Mouse (Mus musculus) midbrain, embryonic 14.5 days (tissue): ENCODE data around the gene Grin2d. TPM values are rescaled to one million over a fixed set of nuclear protein-coding genes. Genes with fewer than 3 reads are reported as not detected.

ENCODE experiments used
- ATAC-seq: fragments of 200-750 bp; cut with Nextera tagmentation; 2 replicates; pipeline ENCODE4 v1.8.0; 2017; ENCODE audit warnings: moderate number of reproducible peaks, moderate library complexity; ENCODE audit not compliant: low FRiP score, low TSS enrichment
- DNase-seq: peaks from one replicate; pipeline ENCODE4 v3.0.0-alpha.2; 2015
- H3K27ac ChIP-seq: fragments of 300-500 bp; sonication (generic); replicated peaks from 2 replicates; pipeline ENCODE4 v1.5.1; 2014; ENCODE audit warnings: mild to moderate bottlenecking, low read depth, low read length, moderate library complexity
- H3K27me3 ChIP-seq: fragments of 300-500 bp; sonication (generic); 2 replicates; pipeline ENCODE4 v1.6.1; 2014; ENCODE audit warnings: low read length, control low read depth, mixed read lengths; ENCODE audit not compliant: control insufficient read depth, insufficient read depth
- H3K36me3 ChIP-seq: fragments of 300-500 bp; sonication (generic); 2 replicates; pipeline ENCODE4 v1.6.1; 2014; ENCODE audit warnings: low read length, control low read depth; ENCODE audit not compliant: control insufficient read depth, insufficient read depth
- H3K4me1 ChIP-seq: fragments of 300-500 bp; sonication (generic); 2 replicates; pipeline ENCODE4 v1.6.1; 2014; ENCODE audit warnings: mild to moderate bottlenecking, antibody characterized with exemption, low read length, control low read depth; ENCODE audit not compliant: control insufficient read depth, insufficient read depth
- H3K4me2 ChIP-seq: fragments of 300-500 bp; sonication (generic); 2 replicates; pipeline ENCODE4 v1.6.1; 2014; ENCODE audit warnings: mild to moderate bottlenecking, low read length, moderate library complexity
- H3K4me3 ChIP-seq: fragments of 300-500 bp; sonication (generic); replicated peaks from 2 replicates; pipeline ENCODE4 v1.5.1; 2014; ENCODE audit warnings: low read depth, low read length
- H3K9ac ChIP-seq: fragments of 300-500 bp; sonication (generic); replicated peaks from 2 replicates; pipeline ENCODE4 v1.6.1; 2014; ENCODE audit warnings: mild to moderate bottlenecking, low read length, moderate library complexity
- H3K9me3 ChIP-seq: fragments of 300-500 bp; sonication (generic); 2 replicates; pipeline ENCODE4 v1.6.1; 2016; ENCODE audit warnings: low read length, control low read depth, mixed read lengths; ENCODE audit not compliant: control insufficient read depth
- WGBS: fragments of 180-500 bp; shearing (Covaris S2); extraction: QIAGEN DNeasy Blood & Tissue Kit; methylation state at CpG from one replicate; pipeline ENCODE4 v1.1.7; 2014; 5-methylcytosine and 5-hydroxymethylcytosine counted together
- polyA plus RNA-seq: library from polyadenylated mRNA; unstranded; fragments of >200 nt; fragmentation: Nextera tagmentation; extraction: Ambion mirVana; gene quantifications from 2 replicates; pipeline ENCODE4 v1.2.1, GENCODE M21; 2014

Gene Grin2d
- polyA plus RNA-seq, 1 experiment from 2014 or later: 2.3 TPM

- H3K9ac ChIP-seq: peak overlapping the region; percentile 68
- DNase-seq: peak; percentile 49
- 17% methylated on average over 8 of the region's 8 CpGs for WGBS
- H3K9me3 ChIP-seq: no peaks in the 10 kb centered on the region
- ATAC-seq: no peak
- H3K4me2 ChIP-seq: peak overlapping the region; percentile 75
- no peak overlapping the region for H3K27ac ChIP-seq
- H3K27me3 ChIP-seq: no peaks in the 10 kb centered on the region
- peak overlapping the region; percentile 44 for H3K4me3 ChIP-seq
- H3K36me3 ChIP-seq: no peaks in the 10 kb centered on the region
- H3K4me1 ChIP-seq: peaks cover 46% of the 10 kb centered on the region
These were observed 9.0 kb downstream of the Grin2d start for GRCm38 (mm10) chr7:45869107-45869670.

DNA sequence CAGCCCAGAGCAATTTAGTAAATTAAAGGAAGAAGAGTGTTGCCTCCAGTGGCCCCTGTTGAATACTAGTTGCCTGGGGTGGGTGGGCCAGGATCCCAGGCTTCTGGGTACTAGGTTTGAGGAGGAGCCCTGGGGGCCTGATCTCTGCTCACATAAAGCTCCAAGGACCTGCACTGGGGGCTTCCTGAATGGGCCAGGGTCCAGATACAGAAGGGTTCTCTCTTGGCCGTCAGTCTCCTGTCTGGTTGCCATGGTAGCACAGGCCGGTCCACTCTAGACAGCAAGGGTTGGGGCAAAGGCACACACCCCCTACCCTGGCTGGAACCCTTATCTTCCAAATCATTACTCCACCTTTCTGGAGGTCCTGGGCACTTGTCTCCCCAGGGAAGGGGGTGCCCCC, 10.3 kb downstream of the Grin2d start:
- WGBS: 0% methylated on average over 2 of the region's 2 CpGs
- peak overlapping the region; percentile 75 for H3K4me2 ChIP-seq
- H3K9me3 ChIP-seq: no peaks in the 10 kb centered on the region
- no peaks in the 10 kb centered on the region for H3K36me3 ChIP-seq
- peaks cover 39% of the 10 kb centered on the region for H3K4me1 ChIP-seq
- DNase-seq (peak; percentile 53), ATAC-seq (no peak)
- H3K27ac ChIP-seq: no peak overlapping the region
- no peaks in the 10 kb centered on the region for H3K27me3 ChIP-seq
- H3K4me3 ChIP-seq: no peak overlapping the region
- H3K9ac ChIP-seq: peak overlapping the region; percentile 74; the same call in 1 of the 2 replicates

- Histone ChIP-seq H3K36me3 (no peaks in the 10 kb centered on the region), H3K4me3 (peak overlapping the region; percentile 54), H3K27me3 (no peaks in the 10 kb centered on the region), H3K9ac (peak overlapping the region; percentile 74), H3K9me3 (no peaks in the 10 kb centered on the region), H3K4me1 (peaks cover 37% of the 10 kb centered on the region), H3K27ac (0 out of 2 replicates have a peak overlapping the region, but pooled peaks have one; percentile 55), H3K4me2 (peak overlapping the region; percentile 75)
- under 1% methylated on average over 117 of the region's 117 CpGs for WGBS
- DNase-seq: peak; percentile 95
- ATAC-seq: peak; percentile 62
These were observed 12.0 kb downstream of the Grin2d start for GRCm38 (mm10) chr7:45865925-45866910.

DNA sequence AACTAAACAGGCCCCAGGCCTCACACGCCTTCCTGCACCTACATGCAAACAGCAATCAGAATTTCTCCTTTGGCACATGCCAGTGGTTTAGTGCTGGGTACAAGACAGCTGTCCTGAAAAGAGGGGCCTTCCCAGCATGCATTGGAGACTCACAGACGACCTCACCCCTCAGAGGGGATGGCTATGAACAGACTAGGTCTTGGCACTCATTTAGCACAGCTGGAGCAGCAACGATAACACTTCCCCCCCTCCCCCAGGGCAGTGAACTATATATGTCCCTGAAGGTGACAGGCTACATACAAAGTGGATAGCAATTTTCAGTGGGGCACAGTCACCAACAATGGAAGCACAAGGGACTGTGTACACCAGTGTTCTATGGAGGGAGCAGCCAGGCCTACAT, 13.7 kb downstream of the Grin2d start:
- Histone ChIP-seq H3K4me1 (peaks cover 20% of the 10 kb centered on the region), H3K27me3 (no peaks in the 10 kb centered on the region), H3K27ac (no peak overlapping the region), H3K4me3 (no peak overlapping the region), H3K9me3 (no peaks in the 10 kb centered on the region), H3K36me3 (no peaks in the 10 kb centered on the region), H3K9ac (no peak overlapping the region), H3K4me2 (no peak overlapping the region)
- DNase-seq (no peak), ATAC-seq (no peak)
- WGBS: 71% methylated on average over 3 of the region's 3 CpGs

DNA sequence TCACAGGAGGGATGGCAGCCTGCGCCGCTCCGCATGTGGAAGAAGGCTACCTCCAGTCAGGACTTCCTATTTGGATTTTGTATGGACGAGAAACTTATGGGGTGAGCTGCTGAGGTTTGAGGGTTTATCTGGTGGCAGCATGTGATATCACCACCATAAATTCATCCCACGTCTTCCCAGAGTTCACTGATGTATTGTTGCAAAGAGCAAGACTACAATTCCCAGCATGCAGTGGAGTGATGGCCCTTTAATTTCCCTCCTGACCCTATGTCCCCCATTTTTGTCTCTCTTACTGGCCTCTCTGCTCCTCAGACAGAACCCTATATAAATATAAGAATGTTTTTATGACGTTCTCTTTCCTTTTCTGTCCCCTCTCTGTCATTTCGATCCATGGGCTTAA, 15.4 kb downstream of the Grin2d start:
- Histone ChIP-seq H3K9me3 (no peaks in the 10 kb centered on the region), H3K36me3 (no peaks in the 10 kb centered on the region), H3K27ac (no peak overlapping the region), H3K4me1 (peaks cover 8% of the 10 kb centered on the region), H3K4me2 (no peak overlapping the region), H3K4me3 (no peak overlapping the region), H3K27me3 (no peaks in the 10 kb centered on the region), H3K9ac (no peak overlapping the region)
- 89% methylated on average over 7 of the region's 7 CpGs for WGBS
- DNase-seq (no peak), ATAC-seq (no peak)

GRCm38 (mm10) chr7:45859008-45859407, 19.2 kb downstream of the Grin2d start:
- Histone ChIP-seq H3K4me2 (no peak overlapping the region), H3K27ac (no peak overlapping the region), H3K27me3 (peaks cover 15% of the 10 kb centered on the region), H3K4me1 (peaks cover 10% of the 10 kb centered on the region), H3K36me3 (no peaks in the 10 kb centered on the region), H3K4me3 (no peak overlapping the region), H3K9ac (no peak overlapping the region), H3K9me3 (no peaks in the 10 kb centered on the region)
- DNase-seq: no peak
- ATAC-seq: no peak
- 64% methylated on average over 4 of the region's 4 CpGs for WGBS

GRCm38 (mm10) chr7:45856950-45857901, 21.0 kb downstream of the Grin2d start:
- H3K27ac ChIP-seq: no peak overlapping the region
- no peaks in the 10 kb centered on the region for H3K9me3 ChIP-seq
- DNase-seq: peak; percentile 40
- peaks cover 10% of the 10 kb centered on the region for H3K4me1 ChIP-seq
- peaks cover 15% of the 10 kb centered on the region for H3K27me3 ChIP-seq
- 4% methylated on average over 30 of the region's 30 CpGs for WGBS
- peak overlapping the region; percentile 20; the same call in 1 of the 2 replicates for H3K9ac ChIP-seq
- peak overlapping the region; percentile 25 for H3K4me3 ChIP-seq
- ATAC-seq: no peak; the same call in 1 of the 2 replicates
- no peaks in the 10 kb centered on the region for H3K36me3 ChIP-seq
- peak overlapping the region; percentile 52 for H3K4me2 ChIP-seq

GRCm38 (mm10) chr7:45853089-45853488, 25.1 kb downstream of the Grin2d start:
- no peak overlapping the region for H3K4me3 ChIP-seq
- H3K4me2 ChIP-seq: no peak overlapping the region
- ATAC-seq (no peak), DNase-seq (no peak)
- 85% methylated on average over 12 of the region's 12 CpGs for WGBS
- peaks cover 9% of the 10 kb centered on the region for H3K4me1 ChIP-seq
- no peaks in the 10 kb centered on the region for H3K9me3 ChIP-seq
- H3K9ac ChIP-seq: no peak overlapping the region
- H3K27me3 ChIP-seq: peaks cover 15% of the 10 kb centered on the region
- no peaks in the 10 kb centered on the region for H3K36me3 ChIP-seq
- no peak overlapping the region for H3K27ac ChIP-seq
